Mouse (Mus musculus) CH12.LX (cell line): ENCODE data around the gene Emc1. TPM values are rescaled to one million over a fixed set of nuclear protein-coding genes. Genes with fewer than 3 reads are reported as not detected.

ENCODE experiments used
- DNase-seq: peaks from one replicate; pipeline ENCODE4 v3.0.0-alpha.2; 2013; ENCODE audit errors: extremely low read depth
- H3K27ac ChIP-seq: 2 replicates; pipeline ENCODE4 v1.5.1; 2012; ENCODE audit warnings: low read depth, mild to moderate bottlenecking, control low read depth, moderate library complexity; ENCODE audit not compliant: insufficient read depth
- H3K27me3 ChIP-seq: replicated peaks from 2 replicates; pipeline ENCODE3; 2012; ENCODE audit warnings: inconsistent platforms
- H3K36me3 ChIP-seq, 2 experiments: replicated peaks in 1 of 2; 2 replicates each; pipeline versions ENCODE3 to v1.6.1; 2012; ENCODE audit warnings: inconsistent platforms in 1 of 2, low read length in 1 of 2, mild to moderate bottlenecking in 1 of 2, mixed read lengths in 1 of 2, moderate library complexity in 1 of 2; ENCODE audit not compliant: control insufficient read depth in 1 of 2, insufficient read depth in 1 of 2
- H3K4me1 ChIP-seq, 2 experiments: 2 replicates each; pipeline ENCODE4 v1.6.1; 2012; ENCODE audit warnings: inconsistent platforms in 1 of 2, moderate library complexity in 1 of 2; ENCODE audit not compliant: insufficient read depth in 2 of 2, control insufficient read depth in 1 of 2
- H3K4me2 ChIP-seq: 2 replicates; pipeline ENCODE4 v1.6.1; 2012; ENCODE audit warnings: low read depth, mild to moderate bottlenecking, control low read depth; ENCODE audit not compliant: poor library complexity, insufficient read depth, severe bottlenecking
- H3K4me3 ChIP-seq, 3 experiments: fragments of 150-350 bp in 1 of 3; sonication (generic) in 1 of 3; replicated peaks in 1 of 3; 2 replicates each; pipeline versions ENCODE3 to v1.5.1; 2011 to 2012; ENCODE audit warnings: low read depth in 2 of 3, low read length in 2 of 3, mild to moderate bottlenecking in 2 of 3, moderate library complexity in 2 of 3, control low read depth in 1 of 3, improper control_type of control experiment in 1 of 3, inconsistent platforms in 1 of 3, mixed read lengths in 1 of 3; ENCODE audit not compliant: poor library complexity in 1 of 3
- H3K79me2 ChIP-seq: replicated peaks from 2 replicates; pipeline ENCODE4 v1.6.1; 2012; ENCODE audit warnings: mild to moderate bottlenecking, moderate library complexity; ENCODE audit not compliant: control insufficient read depth, poor library complexity, insufficient read depth, severe bottlenecking; ENCODE audit errors: extremely low read depth
- H3K9ac ChIP-seq: 2 replicates; pipeline ENCODE4 v1.6.1; 2012; ENCODE audit warnings: low read depth, mild to moderate bottlenecking, control low read depth, moderate library complexity; ENCODE audit not compliant: insufficient read depth
- H3K9me3 ChIP-seq: replicated peaks from 2 replicates; pipeline ENCODE3; 2012; ENCODE audit warnings: low read length, inconsistent platforms, mixed read lengths
- BHLHE40 ChIP-seq: IDR thresholded peaks from 2 replicates; pipeline ENCODE4 v1.6.1; 2011; ENCODE audit warnings: mild to moderate bottlenecking, low read depth, low read length, improper control_type of control experiment
- CHD1 ChIP-seq: IDR thresholded peaks from 2 replicates; pipeline ENCODE4 v1.6.1; 2012; ENCODE audit warnings: low read depth, low read length, improper control_type of control experiment, inconsistent platforms
- CHD2 ChIP-seq: IDR thresholded peaks from 2 replicates; pipeline ENCODE4 v1.6.1; 2011; ENCODE audit warnings: low read length, improper control_type of control experiment
- CTCF ChIP-seq, 2 experiments: IDR thresholded peaks in 1 of 2; conservative IDR thresholded peaks in 1 of 2; 2 replicates each; pipeline ENCODE4 v1.5.1; 2011 to 2012; ENCODE audit warnings: low read depth in 2 of 2, low read length in 2 of 2, improper control_type of control experiment in 1 of 2, inconsistent platforms in 1 of 2, mild to moderate bottlenecking in 1 of 2, moderate library complexity in 1 of 2
- E2F4 ChIP-seq: IDR thresholded peaks from 2 replicates; pipeline ENCODE4 v1.6.1; 2011; ENCODE audit warnings: low read depth, low read length, improper control_type of control experiment; ENCODE audit not compliant: insufficient replicate concordance
- ELF1 ChIP-seq: IDR thresholded peaks from 2 replicates; pipeline ENCODE4 v1.6.1; 2014; ENCODE audit warnings: low read depth, mild to moderate bottlenecking, inconsistent platforms, low read length, improper control_type of control experiment
- EP300 ChIP-seq: IDR thresholded peaks from 2 replicates; pipeline ENCODE4 v1.6.1; 2011; ENCODE audit warnings: low read length, improper control_type of control experiment
- ETS1 ChIP-seq: conservative IDR thresholded peaks from 2 replicates; pipeline ENCODE4 v1.6.1; 2012; ENCODE audit warnings: low read depth, mild to moderate bottlenecking, inconsistent platforms, low read length, improper control_type of control experiment, moderate library complexity
- GABPA ChIP-seq: IDR thresholded peaks from 2 replicates; pipeline ENCODE4 v1.6.1; 2012; ENCODE audit warnings: low read depth, low read length, improper control_type of control experiment, inconsistent platforms; ENCODE audit not compliant: insufficient replicate concordance
- HCFC1 ChIP-seq: IDR thresholded peaks from 2 replicates; pipeline ENCODE4 v1.6.1; 2012; ENCODE audit warnings: low read depth, mild to moderate bottlenecking, inconsistent platforms, low read length, improper control_type of control experiment
- IRF4 ChIP-seq: IDR thresholded peaks from 2 replicates; pipeline ENCODE4 v1.6.1; 2014; ENCODE audit warnings: low read depth, mild to moderate bottlenecking, inconsistent platforms, low read length, improper control_type of control experiment
- JUN ChIP-seq: IDR thresholded peaks from 2 replicates; pipeline ENCODE4 v1.6.1; 2011; ENCODE audit warnings: low read depth, mild to moderate bottlenecking, low read length, improper control_type of control experiment, moderate library complexity; ENCODE audit not compliant: insufficient read depth
- JUND ChIP-seq: conservative IDR thresholded peaks from 2 replicates; pipeline ENCODE4 v1.6.1; 2011; ENCODE audit warnings: low read depth, low read length, improper control_type of control experiment
- KAT2A ChIP-seq: IDR thresholded peaks from 2 replicates; pipeline ENCODE4 v1.6.1; 2012; ENCODE audit warnings: low read length, improper control_type of control experiment, inconsistent platforms; ENCODE audit not compliant: insufficient replicate concordance
- MAX ChIP-seq: IDR thresholded peaks from 2 replicates; pipeline ENCODE4 v1.6.1; 2011; ENCODE audit warnings: low read length, improper control_type of control experiment
- MAZ ChIP-seq: IDR thresholded peaks from 2 replicates; pipeline ENCODE4 v1.6.1; 2012; ENCODE audit warnings: low read depth, mild to moderate bottlenecking, inconsistent platforms, low read length, improper control_type of control experiment, moderate library complexity
- MEF2A ChIP-seq: IDR thresholded peaks from 2 replicates; pipeline ENCODE4 v1.6.1; 2014; ENCODE audit warnings: low read depth, mild to moderate bottlenecking, inconsistent platforms, low read length, improper control_type of control experiment, borderline replicate concordance
- MXI1 ChIP-seq: IDR thresholded peaks from 2 replicates; pipeline ENCODE4 v1.6.1; 2011; ENCODE audit warnings: mild to moderate bottlenecking, low read depth, low read length, improper control_type of control experiment
- MYC ChIP-seq: IDR thresholded peaks from 2 replicates; pipeline ENCODE4 v1.6.1; 2011; ENCODE audit warnings: low read depth, mild to moderate bottlenecking, improper control_type of control experiment, low read length
- NELFE ChIP-seq: IDR thresholded peaks from 2 replicates; pipeline ENCODE4 v1.6.1; 2011; ENCODE audit warnings: low read depth, low read length, improper control_type of control experiment
- NRF1 ChIP-seq: IDR thresholded peaks from 2 replicates; pipeline ENCODE4 v1.6.1; 2014; ENCODE audit warnings: low read depth, mild to moderate bottlenecking, inconsistent platforms, low read length, improper control_type of control experiment, moderate library complexity
- PAX5 ChIP-seq: IDR thresholded peaks from 2 replicates; pipeline ENCODE4 v1.6.1; 2012; ENCODE audit warnings: low read length, inconsistent platforms, mixed read lengths
- POLR2A ChIP-seq: IDR thresholded peaks from 2 replicates; pipeline ENCODE4 v1.6.1; 2011; ENCODE audit warnings: low read depth, mild to moderate bottlenecking, improper control_type of control experiment, low read length
- POLR2AphosphoS2 ChIP-seq: IDR thresholded peaks from 2 replicates; pipeline ENCODE4 v1.6.1; 2011; ENCODE audit warnings: low read depth, low read length, improper control_type of control experiment
- RAD21 ChIP-seq: IDR thresholded peaks from 2 replicates; pipeline ENCODE4 v1.6.1; 2011; ENCODE audit warnings: low read depth, mild to moderate bottlenecking, low read length, improper control_type of control experiment, moderate library complexity
- RCOR1 ChIP-seq: conservative IDR thresholded peaks from 2 replicates; pipeline ENCODE4 v1.6.1; 2012; ENCODE audit warnings: low read depth, mild to moderate bottlenecking, inconsistent platforms, low read length, improper control_type of control experiment
- SIN3A ChIP-seq: IDR thresholded peaks from 2 replicates; pipeline ENCODE4 v1.6.1; 2012; ENCODE audit warnings: low read length, improper control_type of control experiment, inconsistent platforms
- SMC3 ChIP-seq: IDR thresholded peaks from 2 replicates; pipeline ENCODE4 v1.6.1; 2011; ENCODE audit warnings: low read depth, low read length, improper control_type of control experiment
- TBP ChIP-seq: conservative IDR thresholded peaks from 2 replicates; pipeline ENCODE4 v1.6.1; 2011; ENCODE audit warnings: low read depth, low read length, improper control_type of control experiment
- TCF12 ChIP-seq: IDR thresholded peaks from 2 replicates; pipeline ENCODE4 v1.6.1; 2014; ENCODE audit warnings: low read depth, mild to moderate bottlenecking, inconsistent platforms, low read length, improper control_type of control experiment
- UBTF ChIP-seq: IDR thresholded peaks from 2 replicates; pipeline ENCODE4 v1.6.1; 2012; ENCODE audit warnings: low read depth, mild to moderate bottlenecking, inconsistent platforms, low read length, improper control_type of control experiment, moderate library complexity
- USF1 ChIP-seq: IDR thresholded peaks from 2 replicates; pipeline ENCODE4 v1.6.1; 2014; ENCODE audit warnings: low read depth, mild to moderate bottlenecking, inconsistent platforms, low read length, improper control_type of control experiment
- USF2 ChIP-seq: conservative IDR thresholded peaks from 2 replicates; pipeline ENCODE4 v1.6.1; 2011; ENCODE audit warnings: low read depth, low read length, improper control_type of control experiment
- ZC3H11A ChIP-seq: IDR thresholded peaks from 2 replicates; pipeline ENCODE4 v1.6.1; 2012; ENCODE audit warnings: low read depth, mild to moderate bottlenecking, inconsistent platforms, low read length, improper control_type of control experiment
- ZKSCAN1 ChIP-seq: IDR thresholded peaks from 2 replicates; pipeline ENCODE4 v1.6.1; 2012; ENCODE audit warnings: low read depth, inconsistent platforms, low read length, improper control_type of control experiment, borderline replicate concordance
- ZMIZ1 ChIP-seq: IDR thresholded peaks from 2 replicates; pipeline ENCODE4 v1.6.1; 2012; ENCODE audit warnings: low read depth, mild to moderate bottlenecking, inconsistent platforms, low read length, improper control_type of control experiment
- ZNF384 ChIP-seq: IDR thresholded peaks from 2 replicates; pipeline ENCODE4 v1.6.1; 2012; ENCODE audit warnings: low read depth, low read length, improper control_type of control experiment, inconsistent platforms
- dilution Hi-C: fragments of 300-500 bp; cut with MboI; formaldehyde crosslinking; loops from 2 replicates; pipeline ENCODE4 v1.14.3; 2020; ENCODE audit warnings: low sequenced_read_pairs; ENCODE audit not compliant: extremely low pct_unique_long_range_greater_than_20kb, extremely low pct_ligation_motif_present
- in situ Hi-C: fragments of 300-500 bp; cut with MboI; formaldehyde crosslinking; loops from 3 replicates; pipeline ENCODE4 v1.14.3; 2019; ENCODE audit warnings: low sequenced_read_pairs, low pct_ligation_motif_present, low pct_unique_long_range_greater_than_20kb, mixed read lengths
- polyA plus RNA-seq: library from polyadenylated mRNA; unstranded; fragments of >175 nt; gene quantifications from 2 replicates; pipeline ENCODE4 v1.2.1, GENCODE M21; 2012; ENCODE audit warnings: low read depth; ENCODE audit not compliant: insufficient read length
- total RNA-seq, 2 experiments: library from RNA; depleted of rRNA; stranded (reverse); fragments of 300-350 nt in 1 of 2; fragments of >200 nt in 1 of 2; gene quantifications; 2 replicates each; pipeline ENCODE4 v1.2.3; 2012 to 2014

Gene Emc1
- total and polyA plus RNA-seq, 3 experiments: 12.0 to 25.7 (median 19.1) TPM

- no peak for TF ChIP-seq MYC
These were observed 42.7 kb upstream of the Emc1 start (continued) for GRCm38 (mm10) chr4:139309651-139310050.

- H3K79me2 ChIP-seq: no peaks in the 10 kb centered on the region
- peak within 1 kb of the TSS; percentile 39 for H3K9ac ChIP-seq
- H3K4me3 ChIP-seq: peak within 1 kb of the TSS; percentile 65 to 84 (median 83)
- peak within 1 kb of the TSS; percentile 98 for H3K4me2 ChIP-seq
- H3K36me3 ChIP-seq: peaks cover 0 to 23% of the 10 kb centered on the region in 2 experiments
- in situ Hi-C loops (no loop called here), dilution Hi-C loops (no loop called here)
- H3K9me3 ChIP-seq: no peaks in the 10 kb centered on the region
- peaks cover 37 to 72% of the 10 kb centered on the region in 2 experiments for H3K4me1 ChIP-seq
- H3K27ac ChIP-seq: no peak within 1 kb of the TSS
- H3K27me3 ChIP-seq: peaks cover 8% of the 10 kb centered on the region
- DNase-seq: peak; percentile 84
- TF ChIP-seq ZKSCAN1 (no peak), ETS1 (no peak), ZC3H11A (no peak), RAD21 (no peak), GABPA (no peak), MEF2A (no peak), BHLHE40 (no peak), ELF1 (no peak), SMC3 (no peak), CHD2 (no peak), PAX5 (no peak), USF2 (peak; percentile 71), JUND (no peak), MAX (peak; percentile 56; the same call in 1 of the 2 replicates), HCFC1 (peak; percentile 30; the same call in 1 of the 2 replicates), TCF12 (peak; percentile 67), MYC (no peak), CHD1 (no peak), TBP (peak; percentile 52; the same call in 1 of the 2 replicates), MAZ (no peak), SIN3A (peak; percentile 22; the same call in 1 of the 2 replicates), JUN (no peak), USF1 (peak; percentile 84), ZNF384 (no peak), EP300 (no peak), ZMIZ1 (peak; percentile 82; the same call in 1 of the 2 replicates), MXI1 (peak; percentile 88), POLR2A (peak; percentile 96), UBTF (peak; percentile 77; the same call in 1 of the 2 replicates), CTCF (conservative IDR thresholded peaks at IDR 0.05 in 1 of 2, IDR thresholded peaks at IDR 0.05 in 1 of 2; ENCODE audit: low read depth in 2 of 2, low read length in 2 of 2) (no peak), NRF1 (peak; percentile 87), E2F4 (no peak), IRF4 (no peak; the same call in 1 of the 2 replicates), NELFE (peak; percentile 92), POLR2AphosphoS2 (peak; percentile 34; the same call in 1 of the 2 replicates), RCOR1 (no peak), KAT2A (no peak)
These were observed 42.1 kb upstream of the Emc1 start, which contains the start of the genes Pqlc2 and Akr7a5 for GRCm38 (mm10) chr4:139310171-139310898. Pqlc2 (minus strand) TSS chr4:139310708. Akr7a5 (plus strand) TSS chr4:139310744.
